Mouse (Mus musculus) frontal cortex, adult 2 months (tissue): ENCODE data around the gene Gm45785. TPM values are rescaled to one million over a fixed set of nuclear protein-coding genes. Genes with fewer than 3 reads are reported as not detected.

Experiments used
- polyA plus RNA-seq: library from polyadenylated mRNA; depleted of rRNA; stranded (reverse); fragments of >200 nt; gene quantifications from 2 replicates; pipeline ENCODE4 v1.2.3, GENCODE M21; 2012; rRNA removed

Gm45785 gene
- polyA plus RNA-seq, 1 experiment: 0.16 TPM

Other genes with a start within 250 kb of the Gm45785 start
- 0.10 and 0.11 TPM in 2 replicates for gene Olfr61, start 227.4 kb downstream of the Gm45785 start, polyA plus RNA-seq
- 0.19 TPM in 1 of 2 replicates, not detected in the other for gene Olfr53, start 209.9 kb downstream of the Gm45785 start, polyA plus RNA-seq
- 0.04 and 0.21 TPM in 2 replicates for gene Olfr539, start 196.4 kb downstream of the Gm45785 start, polyA plus RNA-seq
- gene Olfr45, start 174.4 kb downstream of the Gm45785 start, polyA plus RNA-seq: 0.06 TPM in 1 of 2 replicates, not detected in the other
- 0.08 TPM in 1 of 2 replicates, not detected in the other for gene Olfr541, start 159.1 kb downstream of the Gm45785 start, polyA plus RNA-seq
- gene Cyp2e1, start 92.6 kb downstream of the Gm45785 start, polyA plus RNA-seq: 0.32 and 0.95 TPM in 2 replicates
- gene Syce1, start 68.5 kb downstream of the Gm45785 start, polyA plus RNA-seq: 0.50 and 0.66 TPM in 2 replicates
- 18.5 and 22.4 TPM in 2 replicates for gene Zfp941, start 34.2 kb downstream of the Gm45785 start, polyA plus RNA-seq
- gene Urah, start 21.3 kb downstream of the Gm45785 start, polyA plus RNA-seq: 0.78 and 1.4 TPM in 2 replicates
- 1.4 and 6.3 TPM in 2 replicates for gene Scgb1c1, start 10.8 kb downstream of the Gm45785 start, polyA plus RNA-seq
- gene Odf3, start 8.5 kb downstream of the Gm45785 start, polyA plus RNA-seq: 0.26 and 0.36 TPM in 2 replicates
- 68.7 and 84.4 TPM in 2 replicates for gene Ric8a, start 626 bp upstream of the Gm45785 start, polyA plus RNA-seq
- 31.9 and 32.3 TPM in 2 replicates for gene Bet1l, start 1.2 kb upstream of the Gm45785 start, polyA plus RNA-seq
- gene Psmd13, start 25.6 kb upstream of the Gm45785 start, polyA plus RNA-seq: 92.8 and 99.7 TPM in 2 replicates
- 116 and 137 TPM in 2 replicates for gene Sirt3, start 26.0 kb upstream of the Gm45785 start, polyA plus RNA-seq
- 0.57 and 0.76 TPM in 2 replicates for gene Cox8b, start 44.1 kb upstream of the Gm45785 start, polyA plus RNA-seq
- 0.17 and 0.18 TPM in 2 replicates for gene Nlrp6, start 64.6 kb upstream of the Gm45785 start, polyA plus RNA-seq
- 6.9 and 7.1 TPM in 2 replicates for gene Pgghg, start 85.1 kb upstream of the Gm45785 start, polyA plus RNA-seq
- 0.15 TPM in 1 of 2 replicates, not detected in the other for gene Ifitm5, start 94.0 kb upstream of the Gm45785 start, polyA plus RNA-seq
- not detected in 2 replicates for gene Gm45717, start 99.6 kb upstream of the Gm45785 start, polyA plus RNA-seq
- 46.6 and 48.9 TPM in 2 replicates for gene Ifitm2, start 99.7 kb upstream of the Gm45785 start, polyA plus RNA-seq
- gene Ifitm1, start 110.9 kb upstream of the Gm45785 start, polyA plus RNA-seq: 28.8 and 33.2 TPM in 2 replicates
- gene Ifitm3, start 154.4 kb upstream of the Gm45785 start, polyA plus RNA-seq: 72.6 and 82.1 TPM in 2 replicates
- gene Ifitm6, start 161.6 kb upstream of the Gm45785 start, polyA plus RNA-seq: 0.86 and 1.0 TPM in 2 replicates
- gene Gm17387, start 172.8 kb upstream of the Gm45785 start, polyA plus RNA-seq: not detected in 2 replicates
- 99.1 and 103 TPM in 2 replicates for gene B4galnt4, start 204.8 kb upstream of the Gm45785 start, polyA plus RNA-seq
- 0.11 and 0.22 TPM in 2 replicates for gene Pkp3, start 221.9 kb upstream of the Gm45785 start, polyA plus RNA-seq
- gene Sigirr, start 244.2 kb upstream of the Gm45785 start, polyA plus RNA-seq: 3.7 and 4.0 TPM in 2 replicates